Mouse (Mus musculus) cerebellum, adult 2 months (tissue): ENCODE measurements around the gene Psmb9.

Experiments used
- CTCF ChIP-seq: fragments of 200-500 bp; IDR thresholded peaks from 2 replicates; pipeline ENCODE4 v1.5.1; 2011; ENCODE audit warnings: low read depth, mild to moderate bottlenecking, control low read depth, low read length, moderate library complexity, borderline replicate concordance; ENCODE audit not compliant: insufficient read depth
- POLR2A ChIP-seq: fragments of 200-500 bp; IDR thresholded peaks from 2 replicates; pipeline ENCODE4 v1.6.1; 2011; ENCODE audit warnings: low read length, control low read depth, borderline replicate concordance; ENCODE audit not compliant: insufficient read depth

DNA sequence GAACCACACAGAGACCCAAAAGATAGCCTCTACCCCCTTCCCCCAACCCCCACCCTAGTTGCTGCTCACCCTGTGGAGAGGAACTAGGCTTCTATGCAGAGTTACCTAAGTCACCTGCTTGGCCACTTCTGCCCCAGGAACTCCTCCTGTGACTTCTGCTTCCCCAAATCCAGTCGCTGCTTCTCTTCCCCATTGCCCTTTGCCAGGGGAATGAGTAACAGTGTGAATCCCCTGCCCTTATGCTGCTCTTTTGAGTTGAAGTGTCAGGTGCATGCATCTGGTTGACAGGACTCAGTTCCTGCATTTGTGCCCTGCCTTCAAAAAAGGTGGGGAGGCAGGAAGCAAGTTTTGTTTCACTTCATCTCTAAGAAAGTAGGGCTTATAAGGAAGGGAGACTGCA, 13.5 kb downstream of the Psmb9 start:
- no peak for TF ChIP-seq CTCF
- no peak for TF ChIP-seq POLR2A
